9 mouse cellular contexts compared by ENCODE assay signal in the genomic region with DNA sequence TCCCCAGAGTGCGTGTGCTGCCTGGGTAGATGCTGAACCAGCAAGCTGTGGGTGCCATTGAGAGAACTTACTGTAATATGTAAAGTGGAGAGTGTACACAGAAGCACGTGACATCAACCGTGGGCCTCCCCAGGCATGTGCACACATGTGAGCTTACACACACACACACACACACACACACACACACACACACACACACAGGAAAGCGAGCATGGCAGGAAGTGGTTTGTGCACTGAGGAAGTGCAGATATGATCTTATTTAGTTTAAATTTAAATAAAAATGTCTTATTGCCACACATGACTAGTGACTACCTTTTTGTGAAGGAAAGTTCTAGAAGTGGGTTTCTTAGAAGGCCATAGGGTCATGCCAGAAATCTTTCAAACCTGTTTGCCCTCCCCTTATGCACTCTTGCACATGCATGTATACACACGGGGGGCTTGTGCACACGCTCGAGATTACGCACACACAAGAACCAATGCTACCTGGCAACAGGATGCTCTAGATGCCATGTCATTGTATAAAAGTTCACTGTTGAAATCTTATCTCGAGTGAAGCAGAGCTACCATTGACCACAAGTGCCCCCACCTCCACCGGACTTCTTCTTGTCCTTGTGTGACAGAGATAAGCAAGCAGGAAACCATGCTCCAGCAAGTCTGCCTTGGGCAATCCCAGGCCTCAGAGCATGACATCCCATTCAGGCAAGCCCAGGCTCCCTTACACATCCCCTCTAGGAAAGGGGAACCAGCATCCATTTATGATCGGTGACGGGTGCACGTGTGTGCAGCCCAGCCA. TPM values are rescaled to one million over a fixed set of nuclear protein-coding genes. Genes with fewer than 3 reads are reported as not detected.
A peak's percentile ranks its signal among the peaks of the same experiment; 100 is the strongest.
DNase-seq lines count a peak whose midpoint lies in the region; ATAC-seq and TF ChIP-seq lines count a peak whose summit lies in the region.
"Had no signal": no experiment of that assay in that cellular context is flagged by ENCODE, and none has a peak within 500 bp of the region (broad histone marks: within the 10 kb centered on the region; RNA-seq: fewer than 3 reads in every experiment).

No protein-coding gene starts in this region.

- H3K9me3 ChIP-seq in embryonic facial prominence, embryonic 12.5 days, result 0 out of 2 replicates have a peak, but pooled peaks cover 2% of the 10 kb centered on the region
- H3K9me3 ChIP-seq in liver, postnatal 0 days (ENCODE audit: low read length), result no peaks in the 10 kb centered on the region

- no peaks in the 10 kb centered on the region for H3K27me3 ChIP-seq in embryonic facial prominence, embryonic 12.5 days
- H3K27me3 ChIP-seq in liver, postnatal 0 days (ENCODE audit: insufficient read depth, low read length), result no peaks in the 10 kb centered on the region

- peak overlapping the region; percentile 28; the same call in 1 of the 2 replicates for H3K27ac ChIP-seq in left cerebral cortex, adult 2 months
- H3K27ac ChIP-seq in embryonic facial prominence, embryonic 12.5 days, result peak overlapping the region; percentile 5; the same call in 1 of the 2 replicates
- H3K27ac ChIP-seq in liver, postnatal 0 days (ENCODE audit: low read depth), result no peak overlapping the region

- peaks cover 40% of the 10 kb centered on the region for H3K4me1 ChIP-seq in embryonic facial prominence, embryonic 12.5 days
- peaks cover 22% of the 10 kb centered on the region for H3K4me1 ChIP-seq in liver, postnatal 0 days (ENCODE audit: insufficient read depth)

- peak; percentile 53; the same call in 1 of the 2 replicates for TF ChIP-seq EP300 in liver, postnatal 0 days (IDR thresholded peaks at IDR 0.05; ENCODE audit: low read depth)

- peaks cover 3% of the 10 kb centered on the region for H3K36me3 ChIP-seq in embryonic facial prominence, embryonic 12.5 days
- H3K36me3 ChIP-seq in liver, postnatal 0 days (replicated peaks; ENCODE audit: insufficient read depth, low read length), result no peaks in the 10 kb centered on the region

- WGBS in embryonic facial prominence, embryonic 12.5 days, result 83% methylated on average over 13 of the region's 13 CpGs
- 25% methylated on average over 13 of the region's 13 CpGs for WGBS in liver, postnatal 0 days (ENCODE audit: insufficient replicate concordance)

- H3K4me2 ChIP-seq in embryonic facial prominence, embryonic 12.5 days (replicated peaks), result no peak overlapping the region
- H3K4me2 ChIP-seq in liver, postnatal 0 days (ENCODE audit: low read depth, low read length), result no peak overlapping the region

- no peak overlapping the region for H3K4me3 ChIP-seq in left cerebral cortex, adult 2 months
- H3K4me3 ChIP-seq in embryonic facial prominence, embryonic 12.5 days, result no peak overlapping the region
- no peak overlapping the region for H3K4me3 ChIP-seq in liver, postnatal 0 days (ENCODE audit: low read depth, low read length)

- ATAC-seq in embryonic facial prominence, embryonic 12.5 days (ENCODE audit: insufficient number of reproducible peaks, insufficient read depth, low FRiP score, low TSS enrichment), result no peak
- ATAC-seq in liver, postnatal 0 days, result peak; percentile 73

- intact Hi-C loops in left cerebral cortex, adult 2 months (cut with DNase I), result no loop called here

- TF ChIP-seq CTCF in left cerebral cortex, adult 2 months (IDR thresholded peaks at IDR 0.05), result no peak
- no peak for TF ChIP-seq CTCF in liver, postnatal 0 days (IDR thresholded peaks at IDR 0.05; ENCODE audit: low read depth)

- no peak overlapping the region for H3K9ac ChIP-seq in embryonic facial prominence, embryonic 12.5 days
- no peak overlapping the region for H3K9ac ChIP-seq in liver, postnatal 0 days (replicated peaks)

- no peak for DNase-seq in left cerebral cortex, adult 2 months (ENCODE audit: extremely low spot score in 1 of 2, low spot score in 2 of 2)
- no peak for DNase-seq in left cerebral cortex, adult 11 months (ENCODE audit: low spot score)
- DNase-seq in liver, postnatal 0 days, result peak; percentile 36
- DNase-seq in thymus, postnatal 10 days (ENCODE audit: low spot score in 2 of 2), result peak; percentile 64 to 65
- DNase-seq in cerebellum, postnatal 10 days, result no peak
- no peak for DNase-seq in urinary bladder, postnatal 4 days (ENCODE audit: low spot score in 2 of 2)
- no peak for DNase-seq in Muller cell, postnatal 12 days (ENCODE audit: inconsistent ontology term)
- DNase-seq: adrenal gland, postnatal 10 days had no signal

RNA-seq across cellular contexts. Expression of gene Cuedc1, which starts 47.6 kb away (rescaled TPM):
- total RNA-seq in left cerebral cortex, adult 2 months (2021), result 10 to 100 TPM; 31.4 to 31.7 TPM
- 36.4 and 42.0 TPM in 2 replicates for polyA plus RNA-seq in embryonic facial prominence, embryonic 12.5 days (2016; fragmentation: Nextera tagmentation; extraction: Ambion mirVana)
- polyA plus RNA-seq in liver, postnatal 0 days (2015; fragmentation: Nextera tagmentation; extraction: Ambion mirVana), result 1.2 and 1.6 TPM in 2 replicates

RNA-seq across cellular contexts. Expression of gene Mrps23, which starts 58.8 kb away (rescaled TPM):
- total RNA-seq in left cerebral cortex, adult 2 months (2021), result 10 to 100 TPM; 66.4 to 71.1 TPM
- polyA plus RNA-seq in embryonic facial prominence, embryonic 12.5 days (2016; fragmentation: Nextera tagmentation; extraction: Ambion mirVana), result 63.2 and 65.3 TPM in 2 replicates
- polyA plus RNA-seq in liver, postnatal 0 days (2015; fragmentation: Nextera tagmentation; extraction: Ambion mirVana), result 28.7 and 29.3 TPM in 2 replicates

Comparison
In these comparisons a context has a peak if more than half of its experiments do, and no peak if none do; other contexts are left out.
1. DNase-seq: peak in liver, postnatal 0 days (single experiment) and thymus, postnatal 10 days (2 of 2); none in left cerebral cortex, adult 2 months (0 of 2), left cerebral cortex, adult 11 months (single experiment), cerebellum, postnatal 10 days (0 of 2), urinary bladder, postnatal 4 days (0 of 2) and Muller cell, postnatal 12 days (single experiment).
2. RNA of gene Cuedc1, which starts 47.6 kb away (polyA plus RNA-seq): 36.4 to 42.0 TPM in embryonic facial prominence, embryonic 12.5 days; 1.2 to 1.6 TPM in liver, postnatal 0 days; every median in the first group is over 10 times any median in the second.